Comparison of ENCODE assay signal across 9 mouse cellular contexts in the genomic region with DNA sequence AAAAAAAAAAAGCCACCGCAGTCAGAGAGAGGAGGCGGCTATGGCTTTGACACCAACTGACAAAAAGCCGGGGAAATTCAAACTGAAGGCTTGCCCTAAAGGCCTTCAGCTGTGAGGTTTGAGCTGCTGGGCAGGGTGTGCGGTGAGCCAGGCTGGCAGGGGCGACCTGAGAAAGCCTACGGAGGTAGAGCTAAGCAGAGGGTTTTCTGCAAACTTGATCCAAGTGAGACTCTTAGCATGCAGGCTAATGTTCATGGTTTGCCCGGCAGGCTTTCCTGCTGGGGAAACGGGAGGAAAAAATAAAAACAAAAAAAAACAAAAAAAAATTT.
DNase-seq lines count a peak whose midpoint lies in the region; ATAC-seq lines count a peak whose summit lies in the region.
"Had no signal": no experiment of that assay in that cellular context is flagged by ENCODE, and none has a peak within 500 bp of the region (broad histone marks: within the 10 kb centered on the region; RNA-seq: fewer than 3 reads in every experiment).

No protein-coding gene starts in this region.

- H3K9me3 ChIP-seq in heart, embryonic 11.5 days (replicated peaks; ENCODE audit: control insufficient read depth, low read length), result no peaks in the 10 kb centered on the region
- no peaks in the 10 kb centered on the region for H3K9me3 ChIP-seq in midbrain, embryonic 10.5 days (replicated peaks)
- H3K9me3 ChIP-seq in midbrain, embryonic 11.5 days (ENCODE audit: control insufficient read depth, low read length), result no peaks in the 10 kb centered on the region
- no peaks in the 10 kb centered on the region for H3K9me3 ChIP-seq in limb, embryonic 12.5 days
- H3K9me3 ChIP-seq in stomach, embryonic 16.5 days (replicated peaks; ENCODE audit: control insufficient read depth, low read length), result no peaks in the 10 kb centered on the region

- H3K4me2 ChIP-seq in heart, embryonic 11.5 days, result peak overlapping the region; percentile 56
- no peak overlapping the region for H3K4me2 ChIP-seq in midbrain, embryonic 11.5 days
- peak overlapping the region; percentile 52 for H3K4me2 ChIP-seq in limb, embryonic 12.5 days
- H3K4me2 ChIP-seq in stomach, embryonic 16.5 days (ENCODE audit: low read depth, low read length), result peak overlapping the region; percentile 42

- H3K4me3 ChIP-seq in heart, embryonic 11.5 days (ENCODE audit: low read depth, low read length), result peak overlapping the region; percentile 18; the same call in 1 of the 2 replicates
- no peak overlapping the region for H3K4me3 ChIP-seq in midbrain, embryonic 10.5 days
- H3K4me3 ChIP-seq in midbrain, embryonic 11.5 days (ENCODE audit: low read depth, low read length), result no peak overlapping the region
- H3K4me3 ChIP-seq in limb, embryonic 12.5 days (replicated peaks), result peak overlapping the region; percentile 17; the same call in 1 of the 2 replicates
- H3K4me3 ChIP-seq in stomach, embryonic 16.5 days (replicated peaks; ENCODE audit: low read length), result peak overlapping the region; percentile 4; the same call in 1 of the 2 replicates
- H3K4me3 ChIP-seq: erythroblast, embryonic 14.5 days had no signal

- WGBS in heart, embryonic 11.5 days (ENCODE audit: insufficient replicate concordance), result 36% methylated on average over 8 of the region's 8 CpGs
- WGBS in midbrain, embryonic 10.5 days, result 73% methylated on average over 8 of the region's 8 CpGs
- WGBS in midbrain, embryonic 11.5 days, result 64% methylated on average over 8 of the region's 8 CpGs
- WGBS in limb, embryonic 12.5 days, result 25% methylated on average over 8 of the region's 8 CpGs
- 44% methylated on average over 8 of the region's 8 CpGs for WGBS in stomach, embryonic 16.5 days

- H3K27me3 ChIP-seq in heart, embryonic 11.5 days (ENCODE audit: control insufficient read depth, insufficient read depth, low read length), result no peaks in the 10 kb centered on the region
- H3K27me3 ChIP-seq in midbrain, embryonic 10.5 days (ENCODE audit: low read depth, poor library complexity, severe bottlenecking), result no peaks in the 10 kb centered on the region
- H3K27me3 ChIP-seq in midbrain, embryonic 11.5 days (ENCODE audit: control insufficient read depth, insufficient read depth, low read length), result no peaks in the 10 kb centered on the region
- H3K27me3 ChIP-seq in limb, embryonic 12.5 days, result no peaks in the 10 kb centered on the region
- no peaks in the 10 kb centered on the region for H3K27me3 ChIP-seq in stomach, embryonic 16.5 days (ENCODE audit: control insufficient read depth, insufficient read depth, low read length)

- H3K9ac ChIP-seq in heart, embryonic 11.5 days (ENCODE audit: low read depth, low read length), result peak overlapping the region; percentile 46; the same call in 1 of the 2 replicates
- no peak overlapping the region for H3K9ac ChIP-seq in midbrain, embryonic 11.5 days (ENCODE audit: low read length)
- no peak overlapping the region for H3K9ac ChIP-seq in limb, embryonic 12.5 days (replicated peaks)
- H3K9ac ChIP-seq in stomach, embryonic 16.5 days (ENCODE audit: low read length), result 0 out of 2 replicates have a peak overlapping the region, but pooled peaks have one; percentile 15

- DNase-seq in heart, postnatal 10 days, result no peak
- no peak for DNase-seq in midbrain, embryonic 10.5 days (ENCODE audit: low spot score)
- DNase-seq in midbrain, embryonic 11.5 days (ENCODE audit: low spot score, missing footprints), result no peak
- no peak for DNase-seq in right cerebral cortex, postnatal 25 days
- no peak for DNase-seq in frontal cortex, postnatal 10 days (ENCODE audit: low spot score in 2 of 2)

- intact Hi-C loops in heart, postnatal 10 days (cut with DNase I), result no loop called here

- no peak overlapping the region for H3K27ac ChIP-seq in heart, embryonic 11.5 days (ENCODE audit: low read depth, low read length)
- H3K27ac ChIP-seq in midbrain, embryonic 10.5 days (replicated peaks), result peak overlapping the region; percentile 61
- H3K27ac ChIP-seq in midbrain, embryonic 11.5 days (ENCODE audit: low read depth, low read length), result no peak overlapping the region
- peak overlapping the region; percentile 67 for H3K27ac ChIP-seq in limb, embryonic 12.5 days
- no peak overlapping the region for H3K27ac ChIP-seq in stomach, embryonic 16.5 days (ENCODE audit: low read length)

- ATAC-seq in heart, embryonic 11.5 days (replicated peaks; ENCODE audit: insufficient number of reproducible peaks, low FRiP score, low TSS enrichment), result no peak
- no peak for ATAC-seq in midbrain, embryonic 11.5 days (ENCODE audit: low FRiP score)
- no peak for ATAC-seq in limb, embryonic 12.5 days (ENCODE audit: insufficient number of reproducible peaks, insufficient read depth, low FRiP score, low TSS enrichment, low read depth)
- no peak for ATAC-seq in stomach, embryonic 16.5 days (ENCODE audit: insufficient read depth, low FRiP score)

- peaks cover 2% of the 10 kb centered on the region; the same call in 1 of the 2 replicates for H3K4me1 ChIP-seq in heart, embryonic 11.5 days (ENCODE audit: control insufficient read depth, insufficient read depth, low read length)
- peaks cover 11% of the 10 kb centered on the region for H3K4me1 ChIP-seq in midbrain, embryonic 10.5 days
- H3K4me1 ChIP-seq in midbrain, embryonic 11.5 days (ENCODE audit: control insufficient read depth, insufficient read depth, low read length), result no peaks in the 10 kb centered on the region
- peaks cover 9% of the 10 kb centered on the region for H3K4me1 ChIP-seq in limb, embryonic 12.5 days (replicated peaks)
- H3K4me1 ChIP-seq in stomach, embryonic 16.5 days (ENCODE audit: control insufficient read depth, insufficient read depth, low read length), result 0 out of 2 replicates have a peak, but pooled peaks cover 7% of the 10 kb centered on the region

- H3K36me3 ChIP-seq in heart, embryonic 11.5 days (ENCODE audit: control insufficient read depth, insufficient read depth, low read length), result no peaks in the 10 kb centered on the region
- H3K36me3 ChIP-seq in midbrain, embryonic 10.5 days, result no peaks in the 10 kb centered on the region
- no peaks in the 10 kb centered on the region for H3K36me3 ChIP-seq in midbrain, embryonic 11.5 days (ENCODE audit: control insufficient read depth, insufficient read depth, low read length)
- no peaks in the 10 kb centered on the region for H3K36me3 ChIP-seq in limb, embryonic 12.5 days
- H3K36me3 ChIP-seq in stomach, embryonic 16.5 days (ENCODE audit: control insufficient read depth, insufficient read depth, low read length), result no peaks in the 10 kb centered on the region

Comparison
In these comparisons a context has a peak if more than half of its experiments do, and no peak if none do; other contexts are left out.
1. H3K27ac ChIP-seq: peak in midbrain, embryonic 10.5 days (single experiment) and limb, embryonic 12.5 days (single experiment); none in heart, embryonic 11.5 days (single experiment), midbrain, embryonic 11.5 days (single experiment) and stomach, embryonic 16.5 days (single experiment).
2. H3K4me3 ChIP-seq: peak in heart, embryonic 11.5 days (single experiment), limb, embryonic 12.5 days (single experiment) and stomach, embryonic 16.5 days (single experiment); none in midbrain, embryonic 10.5 days (single experiment) and midbrain, embryonic 11.5 days (single experiment).
3. H3K9ac ChIP-seq: peak in heart, embryonic 11.5 days (single experiment) and stomach, embryonic 16.5 days (single experiment); none in midbrain, embryonic 11.5 days (single experiment) and limb, embryonic 12.5 days (single experiment).